Mouse (Mus musculus) heart, postnatal 0 days (tissue): ENCODE measurements at regions not wholly inside any gene's neighbourhood (a gene's known extent, or its start where the extent isn't known, plus 50 kb on each side); places are given as distances from the start of the nearest gene placed in this dataset.

Experiments
- CTCF ChIP-seq: IDR thresholded peaks from 2 replicates; pipeline ENCODE4 v1.5.1; 2016; ENCODE audit warnings: antibody characterized with exemption, control low read depth, low read depth
- EP300 ChIP-seq: IDR thresholded peaks from 2 replicates; pipeline ENCODE4 v1.6.1; 2016; ENCODE audit warnings: antibody characterized with exemption, low read depth

- TF ChIP-seq CTCF (no peak), EP300 (no peak)
Measured at GRCm38 (mm10) chr17:80798281-80798980, 70.1 kb upstream of the Map4k3 start.
